Mouse (Mus musculus) midbrain, embryonic 11.5 days (tissue): ENCODE results near the gene Rab11fip4. TPM values are rescaled to one million over a fixed set of nuclear protein-coding genes. Genes with fewer than 3 reads are reported as not detected.
A peak's percentile ranks its signal among the peaks of the same experiment; 100 is the strongest.

Source experiments
- ATAC-seq: fragments of 200-750 bp; cut with Nextera tagmentation; 2 replicates; pipeline ENCODE4 v1.8.0; 2017; ENCODE audit warnings: moderate TSS enrichment, moderate library complexity; ENCODE audit not compliant: low FRiP score
- DNase-seq: peaks from one replicate; pipeline ENCODE4 v3.0.0; 2015; ENCODE audit warnings: low spot score; ENCODE audit errors: missing footprints
- H3K27ac ChIP-seq: fragments of 300-500 bp; sonication (generic); 2 replicates; pipeline ENCODE4 v1.5.1; 2014; ENCODE audit warnings: low read depth, low read length
- H3K27me3 ChIP-seq: fragments of 300-500 bp; sonication (generic); 2 replicates; pipeline ENCODE4 v1.6.1; 2014; ENCODE audit warnings: mild to moderate bottlenecking, low read length, moderate library complexity, mixed read lengths; ENCODE audit not compliant: control insufficient read depth, insufficient read depth
- H3K36me3 ChIP-seq: fragments of 300-500 bp; sonication (generic); 2 replicates; pipeline ENCODE4 v1.6.1; 2014; ENCODE audit warnings: mild to moderate bottlenecking, low read length, moderate library complexity, mixed read lengths; ENCODE audit not compliant: control insufficient read depth, insufficient read depth
- H3K4me1 ChIP-seq: fragments of 300-500 bp; sonication (generic); 2 replicates; pipeline ENCODE4 v1.6.1; 2014; ENCODE audit warnings: low read length; ENCODE audit not compliant: control insufficient read depth, insufficient read depth
- H3K4me2 ChIP-seq: fragments of 300-500 bp; sonication (generic); 2 replicates; pipeline ENCODE4 v1.6.1; 2014; ENCODE audit warnings: mild to moderate bottlenecking, moderate library complexity
- H3K4me3 ChIP-seq: fragments of 300-500 bp; sonication (generic); 2 replicates; pipeline ENCODE4 v1.5.1; 2014; ENCODE audit warnings: low read depth, low read length
- H3K9ac ChIP-seq: fragments of 300-500 bp; sonication (generic); 2 replicates; pipeline ENCODE4 v1.6.1; 2014; ENCODE audit warnings: low read length
- H3K9me3 ChIP-seq: fragments of 300-500 bp; sonication (generic); 2 replicates; pipeline ENCODE4 v1.6.1; 2016; ENCODE audit warnings: low read length; ENCODE audit not compliant: control insufficient read depth
- WGBS: fragments of 180-500 bp; shearing (Covaris S2); extraction: QIAGEN DNeasy Blood & Tissue Kit; methylation state at CpG from one replicate; pipeline ENCODE4 v1.1.7; 2014; 5-methylcytosine and 5-hydroxymethylcytosine counted together
- polyA plus RNA-seq: library from polyadenylated mRNA; unstranded; fragments of >200 nt; fragmentation: Nextera tagmentation; extraction: Ambion mirVana; gene quantifications from 2 replicates; pipeline ENCODE4 v1.2.1, GENCODE M21; 2014

Rab11fip4 gene
- polyA plus RNA-seq, 1 experiment from 2014 or later: 14.1 TPM

DNA sequence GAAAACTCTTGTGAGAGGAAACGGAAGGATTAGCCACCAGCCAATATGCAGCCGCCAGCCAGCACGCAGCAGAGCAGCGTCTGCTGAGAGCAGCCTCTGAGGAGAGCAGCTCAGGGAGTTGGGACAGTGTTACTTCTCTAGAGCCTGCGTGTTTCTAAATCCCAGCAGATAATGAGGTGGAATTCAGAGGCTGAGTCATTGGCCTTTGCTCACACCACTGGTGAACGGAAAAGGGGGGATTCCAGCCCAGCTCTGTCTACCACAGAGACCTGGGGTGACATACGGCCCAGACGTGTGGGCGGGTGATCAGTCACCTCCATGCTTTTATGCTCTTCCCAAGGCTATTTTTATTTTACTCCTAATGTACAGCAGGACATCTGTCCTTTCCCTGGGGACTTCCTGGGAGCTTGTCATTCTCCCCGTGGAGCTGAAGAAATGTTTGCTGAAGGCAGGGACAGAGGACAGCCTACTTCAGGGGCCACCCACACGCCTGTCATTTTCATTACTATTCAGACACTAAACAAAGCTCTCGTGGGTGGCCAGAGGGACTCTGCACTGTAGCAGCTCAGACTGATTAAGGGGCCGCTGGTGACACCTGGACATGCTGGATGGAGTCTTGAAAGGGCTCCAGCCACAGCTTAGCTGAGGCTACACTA, 20.1 kb downstream of the Rab11fip4 start:
- H3K27me3 ChIP-seq: no peaks in the 10 kb centered on the region
- H3K9ac ChIP-seq: no peak overlapping the region; the same call in 1 of the 2 replicates
- 0 out of 2 replicates have a peak overlapping the region, but pooled peaks have one; percentile 4 for H3K4me2 ChIP-seq
- H3K27ac ChIP-seq: peak overlapping the region; percentile 77
- no peak overlapping the region for H3K4me3 ChIP-seq
- no peaks in the 10 kb centered on the region for H3K9me3 ChIP-seq
- H3K4me1 ChIP-seq: peaks cover 72% of the 10 kb centered on the region
- WGBS: 6% methylated on average over 13 of the region's 13 CpGs
- ATAC-seq: peak; percentile 53
- no peaks in the 10 kb centered on the region for H3K36me3 ChIP-seq
- DNase-seq: peak; percentile 91

GRCm38 (mm10) chr11:79612046-79612600, 21.1 kb downstream of the Rab11fip4 start:
- WGBS: 0% methylated on average over 1 of the region's 1 CpGs
- peaks cover 71% of the 10 kb centered on the region for H3K4me1 ChIP-seq

DNA sequence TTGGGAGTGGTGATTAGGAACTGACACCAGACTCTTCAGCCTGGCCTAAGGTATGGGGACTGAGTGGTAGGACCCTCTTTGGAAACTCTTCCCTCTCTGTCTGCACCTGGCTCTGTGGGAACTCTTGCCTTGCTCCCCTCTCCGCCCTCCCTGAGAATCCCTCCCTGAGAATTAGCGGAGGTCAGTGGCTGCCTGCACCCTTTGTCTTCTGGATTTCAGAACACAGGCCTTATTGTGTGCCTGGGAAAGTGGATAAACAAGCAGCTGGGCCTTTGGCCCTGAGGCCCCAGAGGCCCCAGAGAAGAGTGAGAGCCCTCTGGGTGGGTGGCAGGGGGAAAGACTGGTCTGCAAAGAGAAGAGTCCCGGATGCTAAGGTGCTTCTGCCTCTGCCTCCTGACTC, 22.1 kb downstream of the Rab11fip4 start:
- Histone ChIP-seq H3K27me3 (no peaks in the 10 kb centered on the region), H3K9me3 (no peaks in the 10 kb centered on the region), H3K4me2 (no peak overlapping the region), H3K4me3 (no peak overlapping the region), H3K27ac (peak overlapping the region; percentile 45), H3K9ac (0 out of 2 replicates have a peak overlapping the region, but pooled peaks have one; percentile 18), H3K4me1 (peaks cover 67% of the 10 kb centered on the region), H3K36me3 (no peaks in the 10 kb centered on the region)
- DNase-seq: peak; percentile 89
- peak; percentile 57; the same call in 1 of the 2 replicates for ATAC-seq
- 12% methylated on average over 3 of the region's 3 CpGs for WGBS

More at GRCm38 (mm10) chr11:79612046-79612600, 21.1 kb downstream of the Rab11fip4 start:
- Histone ChIP-seq H3K27me3 (no peaks in the 10 kb centered on the region), H3K4me3 (no peak overlapping the region), H3K4me2 (no peak overlapping the region), H3K9ac (no peak overlapping the region), H3K9me3 (no peaks in the 10 kb centered on the region), H3K27ac (no peak overlapping the region), H3K36me3 (no peaks in the 10 kb centered on the region)
- ATAC-seq (no peak), DNase-seq (no peak)

DNA sequence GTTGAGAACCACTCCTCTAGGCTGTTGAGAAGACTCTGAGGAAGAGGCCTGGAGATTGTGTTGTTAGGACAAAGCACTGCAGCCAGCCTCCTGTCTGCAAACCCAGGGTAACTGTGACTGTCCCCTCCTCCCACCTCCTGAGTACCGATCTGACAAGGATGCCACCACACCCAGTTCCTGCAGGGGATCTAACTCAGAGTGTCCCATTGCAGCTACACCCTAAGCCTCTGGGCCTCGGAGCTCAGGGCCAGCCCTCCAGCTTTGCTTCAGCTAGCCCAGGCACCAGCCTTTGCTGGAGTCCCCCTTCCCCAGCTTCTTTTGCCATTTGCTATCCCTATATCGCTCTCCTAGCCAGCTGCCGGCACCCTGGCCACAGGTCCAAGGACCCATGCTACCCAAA, 22.7 kb downstream of the Rab11fip4 start:
- H3K27ac ChIP-seq: peak overlapping the region; percentile 60

GRCm38 (mm10) chr11:79614880-79615279, 23.9 kb downstream of the Rab11fip4 start:
- Histone ChIP-seq H3K9me3 (no peaks in the 10 kb centered on the region), H3K4me3 (no peak overlapping the region), H3K27me3 (no peaks in the 10 kb centered on the region), H3K4me1 (peaks cover 59% of the 10 kb centered on the region), H3K36me3 (no peaks in the 10 kb centered on the region), H3K9ac (no peak overlapping the region), H3K27ac (peak overlapping the region; percentile 5; the same call in 1 of the 2 replicates), H3K4me2 (no peak overlapping the region)
- ATAC-seq (no peak), DNase-seq (no peak)
- WGBS: 79% methylated on average over 3 of the region's 3 CpGs

More for the DNA sequence above, 22.7 kb downstream of the Rab11fip4 start:
- Histone ChIP-seq H3K4me1 (peaks cover 62% of the 10 kb centered on the region), H3K9ac (no peak overlapping the region), H3K4me3 (no peak overlapping the region), H3K9me3 (no peaks in the 10 kb centered on the region), H3K27me3 (no peaks in the 10 kb centered on the region), H3K36me3 (no peaks in the 10 kb centered on the region), H3K4me2 (no peak overlapping the region)
- ATAC-seq: no peak
- WGBS: 49% methylated on average over 4 of the region's 4 CpGs
- DNase-seq: no peak

DNA sequence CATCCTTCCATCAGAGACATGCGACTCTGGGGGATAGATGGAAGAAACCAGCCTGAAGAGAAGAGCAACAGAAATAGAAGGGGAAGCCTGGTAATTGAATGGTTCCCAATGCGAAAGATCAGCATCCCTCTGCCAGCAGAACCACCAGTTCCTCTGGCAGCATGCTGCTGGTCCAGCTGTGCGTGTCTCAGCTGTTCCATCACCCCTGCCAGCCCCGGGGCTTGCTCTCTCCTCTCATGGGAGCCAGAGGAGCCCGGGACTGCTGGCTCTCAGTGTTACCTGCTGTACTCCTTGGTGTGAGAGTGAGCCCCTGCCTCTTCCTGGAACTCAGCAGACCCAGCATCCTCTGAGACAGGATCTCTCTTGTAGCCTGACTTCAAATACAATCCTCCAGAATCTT, 24.9 kb downstream of the Rab11fip4 start:
- Histone ChIP-seq H3K27me3 (no peaks in the 10 kb centered on the region), H3K4me2 (no peak overlapping the region), H3K27ac (peak overlapping the region; percentile 2; the same call in 1 of the 2 replicates), H3K9ac (0 out of 2 replicates have a peak overlapping the region, but pooled peaks have one; percentile 9), H3K9me3 (no peaks in the 10 kb centered on the region), H3K36me3 (no peaks in the 10 kb centered on the region), H3K4me1 (peaks cover 49% of the 10 kb centered on the region), H3K4me3 (no peak overlapping the region)
- WGBS: 64% methylated on average over 5 of the region's 5 CpGs
- ATAC-seq: no peak
- no peak for DNase-seq

GRCm38 (mm10) chr11:79617991-79618390, 27.0 kb downstream of the Rab11fip4 start:
- Histone ChIP-seq H3K9me3 (no peaks in the 10 kb centered on the region), H3K27ac (no peak overlapping the region), H3K9ac (no peak overlapping the region), H3K27me3 (no peaks in the 10 kb centered on the region), H3K4me1 (peaks cover 29% of the 10 kb centered on the region), H3K4me3 (no peak overlapping the region), H3K36me3 (no peaks in the 10 kb centered on the region), H3K4me2 (no peak overlapping the region)
- 91% methylated on average over 8 of the region's 8 CpGs for WGBS
- ATAC-seq: no peak
- DNase-seq: no peak

DNA sequence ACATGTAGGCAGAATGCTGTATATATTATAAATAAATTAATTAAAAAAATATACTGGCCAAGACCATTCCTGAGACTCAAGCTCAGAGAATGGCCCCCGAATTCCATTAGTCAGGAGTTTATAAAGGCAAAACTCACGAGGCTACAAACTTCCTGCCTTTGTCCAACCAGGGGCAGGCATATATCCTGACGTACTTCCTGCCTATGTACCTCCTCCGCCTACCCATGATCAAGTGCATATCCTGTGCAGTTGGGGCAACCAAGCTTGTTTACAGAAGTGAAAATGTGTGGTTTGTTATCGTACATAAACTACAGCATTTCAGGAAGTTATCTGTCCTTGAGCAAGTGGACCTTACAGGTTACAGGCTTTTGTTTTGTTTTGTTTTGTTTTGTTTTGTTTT, 32.0 kb downstream of the Rab11fip4 start:
- Histone ChIP-seq H3K36me3 (no peaks in the 10 kb centered on the region), H3K27me3 (no peaks in the 10 kb centered on the region), H3K4me3 (no peak overlapping the region), H3K27ac (no peak overlapping the region), H3K4me1 (no peaks in the 10 kb centered on the region), H3K9ac (no peak overlapping the region), H3K4me2 (no peak overlapping the region), H3K9me3 (no peaks in the 10 kb centered on the region)
- ATAC-seq (no peak), DNase-seq (no peak)
- WGBS: 85% methylated on average over 5 of the region's 5 CpGs

DNA sequence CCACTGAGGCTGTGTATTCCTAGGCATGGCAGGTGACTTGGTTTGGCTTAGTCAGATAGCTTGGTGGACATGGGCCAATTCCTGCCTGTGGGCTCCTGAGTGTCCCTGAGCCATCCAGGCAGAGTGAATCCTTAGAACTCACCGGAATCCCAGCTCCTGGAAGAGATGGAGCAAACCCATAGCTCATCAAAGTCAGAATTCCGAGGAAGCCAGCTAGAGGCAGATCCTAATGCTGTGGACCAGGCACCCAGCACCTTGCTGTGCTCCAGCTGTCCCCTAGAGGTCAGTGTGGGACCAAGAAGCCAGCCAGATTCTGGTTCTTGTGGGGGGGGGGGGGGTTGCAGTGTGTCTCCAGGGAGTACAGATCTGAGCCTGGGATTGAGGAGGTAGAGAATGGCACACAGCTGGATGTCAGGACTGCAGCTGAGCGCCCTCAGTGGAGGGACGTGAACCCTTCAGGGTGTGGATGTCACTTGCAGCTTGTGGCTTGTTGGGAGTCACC, 33.8 kb downstream of the Rab11fip4 start:
- peak; percentile 90 for DNase-seq
- peak; percentile 57; the same call in 1 of the 2 replicates for ATAC-seq
- no peaks in the 10 kb centered on the region for H3K36me3 ChIP-seq
- no peak overlapping the region for H3K27ac ChIP-seq
- no peaks in the 10 kb centered on the region for H3K9me3 ChIP-seq
- H3K27me3 ChIP-seq: no peaks in the 10 kb centered on the region
- no peak overlapping the region for H3K4me3 ChIP-seq
- H3K4me2 ChIP-seq: no peak overlapping the region
- H3K4me1 ChIP-seq: no peaks in the 10 kb centered on the region
- WGBS: 15% methylated on average over 4 of the region's 4 CpGs
- no peak overlapping the region for H3K9ac ChIP-seq
